Mouse (Mus musculus) stomach, postnatal 0 days (tissue): ENCODE data around the gene Smco1.

Experiments
- CTCF ChIP-seq: IDR thresholded peaks from 2 replicates; pipeline ENCODE4 v1.5.1; 2016; ENCODE audit warnings: antibody characterized with exemption, low read depth, mild to moderate bottlenecking, moderate library complexity
- EP300 ChIP-seq: optimal IDR thresholded peaks from 2 replicates; pipeline ENCODE3; 2016; ENCODE audit warnings: antibody characterized with exemption

- peak; percentile 63 for TF ChIP-seq CTCF
- TF ChIP-seq EP300: no peak
These were observed 2.1 kb downstream of the Smco1 start for GRCm38 (mm10) chr16:32273338-32273737.
